Mouse (Mus musculus) forebrain, embryonic 12.5 days (tissue): ENCODE measurements at regions not wholly inside any gene's neighbourhood (a gene's known extent, or its start where the extent isn't known, plus 50 kb on each side); places are given as distances from the start of the nearest gene placed in this dataset.

Experiments
- ATAC-seq: fragments of 200-750 bp; cut with Nextera tagmentation; 2 replicates; pipeline ENCODE4 v1.8.0; 2017; ENCODE audit warnings: moderate TSS enrichment; ENCODE audit not compliant: low FRiP score
- H3K27ac ChIP-seq: fragments of 300-500 bp; sonication (generic); 2 replicates; pipeline ENCODE4 v1.5.1; 2016; ENCODE audit warnings: mild to moderate bottlenecking
- H3K27me3 ChIP-seq: fragments of 300-500 bp; sonication (generic); 2 replicates; pipeline ENCODE4 v1.6.1; 2016; ENCODE audit warnings: mild to moderate bottlenecking
- H3K36me3 ChIP-seq: fragments of 300-500 bp; sonication (generic); replicated peaks from 2 replicates; pipeline ENCODE4 v1.6.1; 2016; ENCODE audit warnings: mild to moderate bottlenecking
- H3K4me1 ChIP-seq: fragments of 300-500 bp; sonication (generic); 2 replicates; pipeline ENCODE4 v1.6.1; 2016
- H3K4me2 ChIP-seq: fragments of 300-500 bp; sonication (generic); 2 replicates; pipeline ENCODE4 v1.6.1; 2016; ENCODE audit warnings: mild to moderate bottlenecking, moderate library complexity
- H3K4me3 ChIP-seq: fragments of 300-500 bp; sonication (generic); replicated peaks from 2 replicates; pipeline ENCODE4 v1.5.1; 2016; ENCODE audit warnings: mild to moderate bottlenecking
- H3K9ac ChIP-seq: fragments of 300-500 bp; sonication (generic); 2 replicates; pipeline ENCODE4 v1.6.1; 2016; ENCODE audit warnings: mild to moderate bottlenecking
- H3K9me3 ChIP-seq: fragments of 300-500 bp; sonication (generic); 2 replicates; pipeline ENCODE4 v1.6.1; 2016
- WGBS: fragments of 180-500 bp; shearing (Covaris S2); methylation state at CpG from one replicate; pipeline ENCODE4 v1.1.7; 2016; 5-methylcytosine and 5-hydroxymethylcytosine counted together

DNA sequence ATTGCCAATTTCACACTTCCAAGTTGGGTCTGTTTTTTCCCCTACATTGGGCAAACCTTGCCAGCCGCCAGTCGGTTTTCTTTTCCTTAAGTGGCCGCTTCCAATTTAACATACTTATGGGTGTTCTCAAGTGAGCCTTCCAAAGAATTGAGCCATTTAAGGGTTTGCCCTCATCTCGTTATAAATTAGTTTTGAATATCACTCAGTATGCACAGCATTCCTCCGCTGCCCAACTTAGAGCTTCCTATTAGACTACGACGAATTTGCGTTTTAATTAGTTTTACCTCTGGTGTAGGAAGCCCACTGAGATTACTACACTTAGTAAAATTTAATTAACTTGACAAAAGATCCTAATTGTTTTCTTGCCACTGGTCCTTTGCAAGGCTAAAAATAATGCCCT, 209.9 kb downstream of the Cdh11 start:
- ATAC-seq: peak; percentile 73; the same call in 1 of the 2 replicates
- WGBS: 28% methylated on average over 8 of the region's 8 CpGs
- Histone ChIP-seq H3K9me3 (no peaks in the 10 kb centered on the region), H3K27ac (no peak overlapping the region), H3K4me1 (no peaks in the 10 kb centered on the region), H3K4me2 (no peak overlapping the region), H3K9ac (no peak overlapping the region), H3K36me3 (no peaks in the 10 kb centered on the region), H3K4me3 (no peak overlapping the region), H3K27me3 (no peaks in the 10 kb centered on the region)

- no peak for ATAC-seq
- 84% methylated on average over 5 of the region's 5 CpGs for WGBS
- H3K4me1 ChIP-seq: no peaks in the 10 kb centered on the region
- H3K36me3 ChIP-seq: no peaks in the 10 kb centered on the region
- H3K27ac ChIP-seq: no peak overlapping the region
- no peak overlapping the region for H3K4me2 ChIP-seq
- no peaks in the 10 kb centered on the region for H3K27me3 ChIP-seq
- H3K4me3 ChIP-seq: no peak overlapping the region
- H3K9me3 ChIP-seq: no peaks in the 10 kb centered on the region
- no peak overlapping the region for H3K9ac ChIP-seq
These were observed 217.7 kb downstream of the Cdh11 start for GRCm38 (mm10) chr8:102567779-102568178.

GRCm38 (mm10) chr8:102554213-102554612, 231.2 kb downstream of the Cdh11 start:
- Histone ChIP-seq H3K4me3 (no peak overlapping the region), H3K9ac (no peak overlapping the region), H3K27me3 (no peaks in the 10 kb centered on the region), H3K27ac (peak overlapping the region; percentile 48; the same call in 1 of the 2 replicates), H3K4me2 (no peak overlapping the region), H3K9me3 (no peaks in the 10 kb centered on the region), H3K36me3 (no peaks in the 10 kb centered on the region), H3K4me1 (peaks cover 3% of the 10 kb centered on the region; the same call in 1 of the 2 replicates)
- ATAC-seq: no peak; the same call in 1 of the 2 replicates
- 77% methylated on average over 6 of the region's 6 CpGs for WGBS

- H3K4me3 ChIP-seq: no peak overlapping the region
- no peak overlapping the region for H3K4me2 ChIP-seq
- peak; percentile 30; the same call in 1 of the 2 replicates for ATAC-seq
- H3K9ac ChIP-seq: no peak overlapping the region
- H3K4me1 ChIP-seq: peaks cover 3% of the 10 kb centered on the region; the same call in 1 of the 2 replicates
- no peaks in the 10 kb centered on the region for H3K27me3 ChIP-seq
- H3K9me3 ChIP-seq: no peaks in the 10 kb centered on the region
- peak overlapping the region; percentile 66 for H3K27ac ChIP-seq
- no peaks in the 10 kb centered on the region for H3K36me3 ChIP-seq
- 41% methylated on average over 9 of the region's 9 CpGs for WGBS
These were observed 232.0 kb downstream of the Cdh11 start for GRCm38 (mm10) chr8:102553348-102553935.

DNA sequence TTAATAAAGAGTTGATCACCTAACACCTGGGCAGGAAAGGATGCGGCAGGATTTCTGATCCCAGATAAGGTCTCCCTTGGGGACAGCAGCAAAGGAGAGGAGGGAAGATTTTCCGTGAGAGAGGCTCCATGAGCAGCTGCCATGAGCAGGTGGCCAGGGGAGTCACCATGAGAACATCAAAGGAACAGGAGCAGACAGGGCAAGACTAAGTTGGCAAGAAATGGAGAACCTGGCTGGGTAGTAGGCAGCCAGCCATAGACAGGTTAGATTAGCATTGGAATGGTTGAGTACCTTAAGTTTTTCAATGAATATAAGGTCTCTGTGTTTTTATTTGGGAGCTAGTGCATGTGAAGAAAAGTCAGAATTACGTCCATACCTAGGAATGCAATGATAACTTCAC, 246.6 kb downstream of the Cdh11 start:
- Histone ChIP-seq H3K4me3 (no peak overlapping the region), H3K9me3 (no peaks in the 10 kb centered on the region), H3K4me1 (no peaks in the 10 kb centered on the region), H3K27me3 (no peaks in the 10 kb centered on the region), H3K4me2 (no peak overlapping the region), H3K36me3 (no peaks in the 10 kb centered on the region), H3K27ac (no peak overlapping the region), H3K9ac (no peak overlapping the region)
- ATAC-seq: no peak
- 73% methylated on average over 3 of the region's 3 CpGs for WGBS

DNA sequence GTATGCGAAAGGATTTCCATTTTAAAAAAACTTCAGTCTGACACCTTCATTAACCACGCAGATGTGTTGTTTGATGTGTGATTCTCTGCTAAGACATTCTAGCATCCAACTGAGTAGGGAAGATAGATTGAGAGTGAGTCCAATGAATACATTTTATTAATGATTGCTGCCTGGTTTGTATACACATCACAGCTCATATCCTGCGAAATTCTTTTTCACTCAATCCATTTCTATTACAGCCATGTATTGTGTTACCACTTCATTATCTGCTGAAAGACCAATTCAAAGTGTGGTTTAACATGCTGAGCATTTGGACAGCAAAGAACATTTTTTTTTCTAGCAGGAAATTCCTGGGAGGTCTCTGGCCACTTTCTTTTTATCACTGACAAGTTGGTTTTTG, 247.4 kb downstream of the Cdh11 start:
- Histone ChIP-seq H3K36me3 (no peaks in the 10 kb centered on the region), H3K4me3 (no peak overlapping the region), H3K27ac (no peak overlapping the region), H3K27me3 (no peaks in the 10 kb centered on the region), H3K4me1 (no peaks in the 10 kb centered on the region), H3K4me2 (no peak overlapping the region), H3K9ac (no peak overlapping the region), H3K9me3 (no peaks in the 10 kb centered on the region)
- WGBS: 41% methylated on average over 3 of the region's 3 CpGs
- no peak for ATAC-seq

- Histone ChIP-seq H3K27ac (no peak overlapping the region), H3K36me3 (no peaks in the 10 kb centered on the region), H3K9ac (no peak overlapping the region), H3K4me1 (peaks cover 6% of the 10 kb centered on the region), H3K4me3 (no peak overlapping the region), H3K27me3 (no peaks in the 10 kb centered on the region), H3K9me3 (no peaks in the 10 kb centered on the region), H3K4me2 (no peak overlapping the region)
- no peak for ATAC-seq
These were observed 267.0 kb downstream of the Cdh11 start for GRCm38 (mm10) chr8:102518446-102518845.

DNA sequence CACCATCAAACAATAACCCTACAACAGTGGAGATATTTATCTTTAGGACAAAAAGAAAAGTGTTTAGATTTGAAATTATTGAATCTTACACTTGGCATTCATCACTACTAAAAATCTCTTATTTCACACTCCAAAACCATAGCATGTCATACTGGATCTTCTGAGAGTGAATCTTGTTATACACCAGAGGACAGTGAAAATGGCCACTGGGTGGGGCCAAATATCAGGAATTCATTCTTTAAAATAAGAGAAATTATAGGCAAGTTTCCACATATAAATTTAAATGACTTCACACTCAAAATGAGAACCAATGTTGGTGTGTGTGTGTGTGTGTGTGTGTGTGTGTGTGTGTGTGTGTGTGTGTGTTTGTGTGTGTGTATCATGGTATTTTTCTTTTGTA, 269.7 kb downstream of the Cdh11 start:
- ATAC-seq: no peak
- H3K4me1 ChIP-seq: peaks cover 6% of the 10 kb centered on the region
- no peak overlapping the region for H3K27ac ChIP-seq
- no peak overlapping the region for H3K4me2 ChIP-seq
- no peaks in the 10 kb centered on the region for H3K36me3 ChIP-seq
- H3K9ac ChIP-seq: no peak overlapping the region
- no peaks in the 10 kb centered on the region for H3K27me3 ChIP-seq
- no peak overlapping the region for H3K4me3 ChIP-seq
- H3K9me3 ChIP-seq: no peaks in the 10 kb centered on the region

- no peak overlapping the region for H3K9ac ChIP-seq
- peaks cover 6% of the 10 kb centered on the region for H3K4me1 ChIP-seq
- no peak overlapping the region for H3K4me2 ChIP-seq
- no peak overlapping the region for H3K27ac ChIP-seq
- H3K36me3 ChIP-seq: no peaks in the 10 kb centered on the region
- no peak; the same call in 1 of the 2 replicates for ATAC-seq
- H3K27me3 ChIP-seq: no peaks in the 10 kb centered on the region
- no peak overlapping the region for H3K4me3 ChIP-seq
- WGBS: 11% methylated on average over 2 of the region's 2 CpGs
- H3K9me3 ChIP-seq: no peaks in the 10 kb centered on the region
These were observed 270.5 kb downstream of the Cdh11 start for GRCm38 (mm10) chr8:102514805-102515424.

- H3K4me1 ChIP-seq: no peaks in the 10 kb centered on the region
- no peak overlapping the region for H3K4me2 ChIP-seq
- no peak for ATAC-seq
- no peaks in the 10 kb centered on the region for H3K36me3 ChIP-seq
- H3K9ac ChIP-seq: no peak overlapping the region
- 86% methylated on average over 4 of the region's 4 CpGs for WGBS
- no peak overlapping the region for H3K4me3 ChIP-seq
- H3K9me3 ChIP-seq: no peaks in the 10 kb centered on the region
- no peaks in the 10 kb centered on the region for H3K27me3 ChIP-seq
- no peak overlapping the region for H3K27ac ChIP-seq
These were observed 284.7 kb downstream of the Cdh11 start for GRCm38 (mm10) chr8:102500751-102501150.

GRCm38 (mm10) chr8:102500202-102500601, 285.2 kb downstream of the Cdh11 start:
- ATAC-seq: no peak
- H3K27me3 ChIP-seq: no peaks in the 10 kb centered on the region
- 86% methylated on average over 3 of the region's 3 CpGs for WGBS
- H3K4me2 ChIP-seq: no peak overlapping the region
- H3K36me3 ChIP-seq: no peaks in the 10 kb centered on the region
- H3K9me3 ChIP-seq: no peaks in the 10 kb centered on the region
- no peak overlapping the region for H3K4me3 ChIP-seq
- H3K4me1 ChIP-seq: no peaks in the 10 kb centered on the region
- H3K27ac ChIP-seq: no peak overlapping the region
- H3K9ac ChIP-seq: no peak overlapping the region

GRCm38 (mm10) chr8:102499091-102499490, 286.4 kb downstream of the Cdh11 start:
- WGBS: 52% methylated on average over 4 of the region's 4 CpGs
- Histone ChIP-seq H3K4me3 (no peak overlapping the region), H3K4me2 (no peak overlapping the region)

GRCm38 (mm10) chr8:102497160-102497559, 288.3 kb downstream of the Cdh11 start:
- Histone ChIP-seq H3K27me3 (no peaks in the 10 kb centered on the region), H3K4me2 (no peak overlapping the region), H3K36me3 (no peaks in the 10 kb centered on the region), H3K9ac (no peak overlapping the region), H3K9me3 (no peaks in the 10 kb centered on the region), H3K4me3 (no peak overlapping the region), H3K27ac (no peak overlapping the region), H3K4me1 (no peaks in the 10 kb centered on the region)
- WGBS: 88% methylated on average over 5 of the region's 5 CpGs
- ATAC-seq: no peak

More at GRCm38 (mm10) chr8:102499091-102499490, 286.4 kb downstream of the Cdh11 start:
- peak; percentile 63; the same call in 1 of the 2 replicates for ATAC-seq
- no peak overlapping the region for H3K9ac ChIP-seq
- H3K9me3 ChIP-seq: no peaks in the 10 kb centered on the region
- H3K36me3 ChIP-seq: no peaks in the 10 kb centered on the region
- H3K4me1 ChIP-seq: no peaks in the 10 kb centered on the region
- no peak overlapping the region for H3K27ac ChIP-seq
- H3K27me3 ChIP-seq: no peaks in the 10 kb centered on the region
